Comparison of ENCODE assay signal across 9 mouse cellular contexts in the genomic region with DNA sequence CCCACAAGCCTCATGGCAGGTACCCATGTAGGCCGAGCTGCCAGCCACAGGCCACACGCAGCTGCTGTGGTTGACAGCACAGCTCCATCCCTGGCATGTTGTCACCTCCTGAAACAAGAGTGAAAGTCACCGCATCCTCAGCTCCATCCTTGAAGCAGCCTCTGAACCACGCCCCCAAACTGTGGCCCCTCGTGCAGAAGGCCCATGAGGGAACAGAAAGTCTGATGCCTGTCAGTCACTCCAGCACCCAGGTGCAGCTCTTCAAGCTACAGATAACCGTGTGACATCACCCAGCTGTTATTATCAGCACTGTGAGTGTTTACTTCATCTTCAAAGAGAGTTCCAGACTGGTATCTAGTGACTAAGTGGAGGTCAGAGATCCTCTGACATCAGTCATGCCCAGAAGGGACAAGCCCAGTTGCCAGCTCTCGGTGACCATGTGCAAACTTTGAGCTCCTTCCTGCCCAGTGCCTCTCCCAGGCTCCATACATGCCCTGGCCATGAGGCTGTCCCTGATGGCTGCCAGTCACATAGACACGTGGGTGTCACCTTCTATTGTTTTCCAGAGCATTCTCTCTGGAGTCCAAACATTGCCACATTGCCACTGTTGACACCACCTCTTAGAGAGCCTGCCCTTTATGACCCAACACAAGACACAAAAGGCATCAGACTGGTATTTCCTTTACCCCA.
DNase-seq lines count a peak whose midpoint lies in the region; ATAC-seq lines count a peak whose summit lies in the region.
"Had no signal": no experiment of that assay in that cellular context is flagged by ENCODE, and none has a peak within 500 bp of the region (broad histone marks: within the 10 kb centered on the region; RNA-seq: fewer than 3 reads in every experiment).

No protein-coding gene starts in this region.

- H3K9ac ChIP-seq in liver, embryonic 11.5 days (ENCODE audit: low read depth, low read length): no peak overlapping the region
- H3K9ac ChIP-seq: embryonic facial prominence, embryonic 15.5 days had no signal

- no peak overlapping the region for H3K4me2 ChIP-seq in liver, embryonic 11.5 days
- H3K4me2 ChIP-seq: embryonic facial prominence, embryonic 15.5 days had no signal

- H3K27me3 ChIP-seq in liver, embryonic 11.5 days (replicated peaks; ENCODE audit: control insufficient read depth, insufficient read depth, low read length): no peaks in the 10 kb centered on the region
- H3K27me3 ChIP-seq: embryonic facial prominence, embryonic 15.5 days had no signal

- ATAC-seq in liver, embryonic 11.5 days (replicated peaks; ENCODE audit: low FRiP score): peak; percentile 67

- H3K9me3 ChIP-seq in liver, embryonic 11.5 days (ENCODE audit: control insufficient read depth, low read length): no peaks in the 10 kb centered on the region
- H3K9me3 ChIP-seq: embryonic facial prominence, embryonic 15.5 days had no signal

- no peaks in the 10 kb centered on the region for H3K36me3 ChIP-seq in liver, embryonic 11.5 days (ENCODE audit: control insufficient read depth, insufficient read depth, low read length)
- H3K36me3 ChIP-seq: embryonic facial prominence, embryonic 15.5 days had no signal

- WGBS in liver, embryonic 11.5 days: 41% methylated on average over 8 of the region's 8 CpGs

- H3K27ac ChIP-seq in liver, embryonic 11.5 days (ENCODE audit: low read depth, low read length): peak overlapping the region; percentile 6; the same call in 1 of the 2 replicates
- H3K27ac ChIP-seq: embryonic facial prominence, embryonic 15.5 days had no signal

- H3K4me3 ChIP-seq in liver, embryonic 11.5 days (ENCODE audit: low read depth, low read length): no peak overlapping the region
- H3K4me3 ChIP-seq: embryonic facial prominence, embryonic 15.5 days had no signal

- peaks cover 39% of the 10 kb centered on the region for H3K4me1 ChIP-seq in liver, embryonic 11.5 days (replicated peaks; ENCODE audit: control insufficient read depth, insufficient read depth, low read length)
- H3K4me1 ChIP-seq: embryonic facial prominence, embryonic 15.5 days had no signal

- DNase-seq in gastrocnemius, postnatal 25 days: peak; percentile 50
- DNase-seq in gastrocnemius, adult 8-10 months (ENCODE audit: low spot score in 2 of 2): no peak
- peak; percentile 70 for DNase-seq in adrenal gland, postnatal 14 days
- no peak for DNase-seq in liver, embryonic 11.5 days (ENCODE audit: low spot score)
- DNase-seq in spleen, adult 18-20 months: peak; percentile 62 to 71
- DNase-seq in embryo, embryonic 10 days (ENCODE audit: low spot score): no peak
- DNase-seq in cerebellum, adult 9-11 months: no peak
- DNase-seq in cerebellum, adult 11-12 months: no peak

Comparison
In these comparisons a context has a peak if more than half of its experiments do, and no peak if none do; other contexts are left out.
1. DNase-seq: peak in gastrocnemius, postnatal 25 days (single experiment), adrenal gland, postnatal 14 days (single experiment) and spleen, adult 18-20 months (2 of 2); none in gastrocnemius, adult 8-10 months (0 of 2), liver, embryonic 11.5 days (single experiment), embryo, embryonic 10 days (single experiment), cerebellum, adult 9-11 months (single experiment) and cerebellum, adult 11-12 months (single experiment).